22 mouse cellular contexts compared by ENCODE assay signal in the genomic region with DNA sequence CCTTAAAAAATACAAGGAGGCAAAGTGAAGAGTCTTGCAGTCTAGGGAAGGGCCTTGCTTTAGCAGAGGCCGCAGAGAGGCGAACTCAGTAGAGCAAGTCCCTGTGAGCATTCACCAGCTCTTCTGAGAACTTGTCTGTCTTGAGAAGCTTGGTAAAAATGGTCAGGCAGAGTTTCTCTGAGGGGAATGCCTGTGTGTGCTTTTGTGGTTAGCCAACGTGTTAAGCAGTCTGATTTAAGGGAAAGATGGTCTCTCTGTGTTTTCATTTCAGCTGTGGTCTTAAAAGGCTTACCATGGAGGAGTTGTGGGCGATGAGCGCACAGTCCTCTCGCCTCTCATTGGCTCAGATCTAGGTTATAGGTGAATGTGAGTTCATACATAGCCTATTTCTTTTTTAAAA. TPM values are rescaled to one million over a fixed set of nuclear protein-coding genes. Genes with fewer than 3 reads are reported as not detected.
DNase-seq lines count a peak whose midpoint lies in the region; ATAC-seq and TF ChIP-seq lines count a peak whose summit lies in the region.
"Had no signal": no experiment of that assay in that cellular context is flagged by ENCODE, and none has a peak within 500 bp of the region (broad histone marks: within the 10 kb centered on the region; RNA-seq: fewer than 3 reads in every experiment).

No protein-coding gene starts in this region.

- H3K4me3 ChIP-seq in heart, embryonic 10.5 days = no peak overlapping the region
- H3K4me3 ChIP-seq in CH12.LX (replicated peaks in 1 of 3; ENCODE audit: low read depth in 2 of 3, low read length in 2 of 3, poor library complexity in 1 of 3) = no peak overlapping the region
- H3K4me3 ChIP-seq: embryonic facial prominence, embryonic 13.5 days; forebrain, embryonic 12.5 days; gastrocnemius, adult 2 months; heart, embryonic 15.5 days; hindbrain, embryonic 10.5 days had no signal

- ATAC-seq in inflammation-experienced regulatory T-cells, adult 6 months = peak; percentile 76
- ATAC-seq: forebrain, postnatal 0 days; intestine, postnatal 0 days had no signal

- no peak overlapping the region for H3K4me2 ChIP-seq in CH12.LX (ENCODE audit: insufficient read depth, low read depth, poor library complexity, severe bottlenecking)
- H3K4me2 ChIP-seq: embryonic facial prominence, embryonic 13.5 days; forebrain, embryonic 12.5 days; heart, embryonic 11.5 days; heart, embryonic 15.5 days; hindbrain, embryonic 14.5 days had no signal

- H3K27me3 ChIP-seq in heart, embryonic 10.5 days (ENCODE audit: insufficient read depth, poor library complexity, severe bottlenecking) = no peaks in the 10 kb centered on the region
- no peaks in the 10 kb centered on the region for H3K27me3 ChIP-seq in CH12.LX (replicated peaks)
- H3K27me3 ChIP-seq: embryonic facial prominence, embryonic 13.5 days; forebrain, embryonic 12.5 days; heart, embryonic 15.5 days had no signal

- dilution Hi-C loops in CH12.LX (cut with MboI; ENCODE audit: extremely low pct_ligation_motif_present, extremely low pct_unique_long_range_greater_than_20kb, low sequenced_read_pairs) = no loop called here

- H3K79me2 ChIP-seq in CH12.LX (replicated peaks; ENCODE audit: control insufficient read depth, extremely low read depth, insufficient read depth, poor library complexity, severe bottlenecking) = peaks cover 54% of the 10 kb centered on the region

- no peak for DNase-seq in heart, embryonic 10.5 days (ENCODE audit: low spot score)
- DNase-seq in heart, postnatal 10 days = no peak
- DNase-seq in CD4-positive helper T cell, adult 2 months (ENCODE audit: low read depth, low spot score) = peak; percentile 73
- no peak for DNase-seq in CH12.LX (ENCODE audit: extremely low read depth)
- DNase-seq in embryo, embryonic 10 days (ENCODE audit: low spot score) = no peak
- no peak for DNase-seq in layer of hippocampus, postnatal 25 days (ENCODE audit: extremely low spot score in 1 of 2, low spot score in 1 of 2)
- DNase-seq: adrenal gland, postnatal 25 days; cerebellum, adult 2 months; cerebellum, postnatal 10 days; embryo, embryonic 11 days; forebrain, postnatal 0 days; gastrocnemius, adult 2 months; gastrocnemius, postnatal 25 days; kidney, adult 8-10 months had no signal

- in situ Hi-C loops in CH12.LX (cut with MboI; ENCODE audit: low pct_ligation_motif_present, low pct_unique_long_range_greater_than_20kb, low sequenced_read_pairs) = loop anchor here (25.0 kb wide), 1 partner anchor 164 kb away; no protein-coding TSS in a partner anchor

- no peak overlapping the region for H3K9ac ChIP-seq in CH12.LX (ENCODE audit: insufficient read depth, low read depth)
- H3K9ac ChIP-seq: embryonic facial prominence, embryonic 13.5 days; forebrain, embryonic 12.5 days; forebrain, postnatal 0 days; heart, embryonic 15.5 days; hindbrain, embryonic 14.5 days had no signal

- no peak for TF ChIP-seq RAD21 in CH12.LX (IDR thresholded peaks at IDR 0.05; ENCODE audit: low read depth, low read length)

- H3K36me3 ChIP-seq in heart, embryonic 10.5 days = no peaks in the 10 kb centered on the region
- peaks cover 0 to 64% of the 10 kb centered on the region in 2 experiments for H3K36me3 ChIP-seq in CH12.LX (replicated peaks in 1 of 2; ENCODE audit: control insufficient read depth in 1 of 2, insufficient read depth in 1 of 2, low read length in 1 of 2)
- H3K36me3 ChIP-seq: forebrain, embryonic 12.5 days; heart, embryonic 15.5 days had no signal

- WGBS in heart, embryonic 10.5 days = 87% methylated on average over 6 of the region's 6 CpGs

- H3K4me1 ChIP-seq in heart, embryonic 10.5 days = peaks cover 81% of the 10 kb centered on the region
- H3K4me1 ChIP-seq in CH12.LX (ENCODE audit: control insufficient read depth in 1 of 2, insufficient read depth in 2 of 2) = peaks cover 19 to 97% of the 10 kb centered on the region in 2 experiments

- no peak for TF ChIP-seq EP300 in CH12.LX (IDR thresholded peaks at IDR 0.05; ENCODE audit: low read length)

- 0 out of 2 replicates have a peak overlapping the region, but pooled peaks have one; percentile 2 for H3K27ac ChIP-seq in heart, embryonic 10.5 days
- no peak overlapping the region for H3K27ac ChIP-seq in CH12.LX (ENCODE audit: insufficient read depth, low read depth)
- H3K27ac ChIP-seq: embryonic facial prominence, embryonic 13.5 days; forebrain, embryonic 12.5 days; gastrocnemius, adult 2 months; heart, embryonic 15.5 days; hindbrain, embryonic 14.5 days had no signal

- intact Hi-C loops in heart, postnatal 10 days (cut with DNase I) = no loop called here

- no peak for TF ChIP-seq CTCF in CH12.LX (conservative IDR thresholded peaks at IDR 0.05 in 1 of 2, IDR thresholded peaks at IDR 0.05 in 1 of 2; ENCODE audit: low read depth in 2 of 2, low read length in 2 of 2)

- TF ChIP-seq POLR2A in CH12.LX (IDR thresholded peaks at IDR 0.05; ENCODE audit: low read depth, low read length) = no peak

- H3K9me3 ChIP-seq in heart, embryonic 10.5 days = no peaks in the 10 kb centered on the region
- peaks cover 11% of the 10 kb centered on the region for H3K9me3 ChIP-seq in CH12.LX (replicated peaks; ENCODE audit: low read length)
- H3K9me3 ChIP-seq: embryonic facial prominence, embryonic 13.5 days; forebrain, embryonic 12.5 days; heart, embryonic 15.5 days; hindbrain, embryonic 10.5 days had no signal

TF ChIP-seq in CH12.LX, 34 proteins besides CTCF, POLR2A, EP300 and RAD21:
- TF ChIP-seq BHLHE40 (IDR thresholded peaks at IDR 0.05; ENCODE audit: low read depth, low read length) (0 out of 2 replicates have a peak, but pooled peaks have one; percentile 17), IRF4 (IDR thresholded peaks at IDR 0.05; ENCODE audit: low read depth, low read length) (no peak), E2F4 (IDR thresholded peaks at IDR 0.05; ENCODE audit: insufficient replicate concordance, low read depth, low read length) (no peak), MAZ (IDR thresholded peaks at IDR 0.05; ENCODE audit: low read depth, low read length) (no peak), MAFK (IDR thresholded peaks at IDR 0.05; ENCODE audit: insufficient replicate concordance, low read length) (no peak), MXI1 (IDR thresholded peaks at IDR 0.05; ENCODE audit: low read depth, low read length) (no peak; the same call in 1 of the 2 replicates), ZNF384 (IDR thresholded peaks at IDR 0.05; ENCODE audit: low read depth, low read length) (no peak), UBTF (IDR thresholded peaks at IDR 0.05; ENCODE audit: low read depth, low read length) (no peak), JUN (IDR thresholded peaks at IDR 0.05; ENCODE audit: insufficient read depth, low read depth, low read length) (no peak), ETS1 (conservative IDR thresholded peaks at IDR 0.05; ENCODE audit: low read depth, low read length) (peak; percentile 21; the same call in 1 of the 2 replicates), PAX5 (IDR thresholded peaks at IDR 0.05; ENCODE audit: low read length) (no peak), KAT2A (IDR thresholded peaks at IDR 0.05; ENCODE audit: insufficient replicate concordance, low read length) (no peak)

RNA-seq across cellular contexts. Expression of gene Etv6, which starts 12.5 kb away (rescaled TPM):
- 16.2 and 17.2 TPM in 2 replicates for polyA plus RNA-seq in heart, embryonic 10.5 days (2016; fragmentation: Nextera tagmentation; extraction: Ambion mirVana)
- total RNA-seq in heart, postnatal 10 days (2021) = 10 to 100 TPM; 15.5 to 21.9 TPM
- total RNA-seq in CH12.LX (2012; rRNA removed) = 7.1 and 7.6 TPM in 2 replicates
- total RNA-seq in CH12.LX (2014; rRNA removed) = 8.1 and 10.1 TPM in 2 replicates
- polyA plus RNA-seq in CH12.LX (2012; ENCODE audit: insufficient read length, low read depth) = 25.3 and 29.5 TPM in 2 replicates
- polyA plus RNA-seq in inflammation-experienced regulatory T-cells, adult 6 months (2017; shearing (Covaris generic)) = 10 to 100 TPM; 10.0 to 16.8 (median 11.9) TPM
- total RNA-seq in layer of hippocampus, postnatal 25 days (2021) = 10 to 100 TPM in 1 of 2 experiments, 1 to 10 TPM in 1; 9.2 to 10.3 TPM
